Mouse (Mus musculus) myocyte (in vitro differentiated cells): ENCODE data around the gene Tbl1x.

ENCODE experiments used
- E2F4 ChIP-seq: IDR thresholded peaks from one replicate; pipeline ENCODE4 v1.6.1; 2011; ENCODE audit warnings: mild to moderate bottlenecking, control low read depth, moderate library complexity; ENCODE audit not compliant: insufficient read depth
- MAX ChIP-seq: IDR thresholded peaks from one replicate; pipeline ENCODE4 v1.6.1; 2011; ENCODE audit warnings: low read depth, mild to moderate bottlenecking, control low read depth
- POLR2A ChIP-seq: IDR thresholded peaks from one replicate; pipeline ENCODE4 v1.6.1; 2011; ENCODE audit warnings: low read depth, mild to moderate bottlenecking, control low read depth, moderate library complexity; ENCODE audit not compliant: insufficient read length
- TCF3 ChIP-seq: IDR thresholded peaks from one replicate; pipeline ENCODE4 v1.6.1; 2011; ENCODE audit warnings: low read depth, control low read depth; ENCODE audit not compliant: insufficient read length
- USF1 ChIP-seq: IDR thresholded peaks from one replicate; pipeline ENCODE4 v1.6.1; 2011; ENCODE audit warnings: low read depth, mild to moderate bottlenecking, control low read depth, moderate library complexity

- TF ChIP-seq TCF3 (no peak), USF1 (no peak), POLR2A (no peak), MAX (no peak), E2F4 (no peak)
Observed at GRCm38 (mm10) chrX:77474551-77474950, 36.3 kb upstream of the Tbl1x start.
